ENCODE assay signal across 15 mouse cellular contexts in genomic region chr7:75516716-75517619, GRCm38 (mm10).
"Had no signal": no experiment of that assay in that cellular context is flagged by ENCODE, and none has a peak within 500 bp of the region (broad histone marks: within the 10 kb centered on the region; RNA-seq: fewer than 3 reads in every experiment).

No protein-coding gene starts in this region.

- H3K9me3 ChIP-seq: limb, embryonic 13.5 days; liver, embryonic 13.5 days; neural tube, embryonic 12.5 days had no signal

- H3K4me2 ChIP-seq: limb, embryonic 13.5 days; liver, embryonic 13.5 days; neural tube, embryonic 12.5 days had no signal

- H3K36me3 ChIP-seq: limb, embryonic 13.5 days; liver, embryonic 13.5 days; neural tube, embryonic 12.5 days had no signal

- H3K27me3 ChIP-seq: limb, embryonic 13.5 days; liver, embryonic 13.5 days; neural tube, embryonic 12.5 days had no signal

- ATAC-seq: intestine, embryonic 16.5 days; lung, postnatal 0 days had no signal

- DNase-seq: kidney, adult 8-10 months; kidney, postnatal 36 days; layer of hippocampus, adult 9-11 months; layer of hippocampus, postnatal 36 days; liver, embryonic 13.5 days; lung, adult 2 months; lung, postnatal 36 days; midbrain, embryonic 14.5 days; thymus, adult 2 months; thymus, postnatal 36 days had no signal

- H3K27ac ChIP-seq: limb, embryonic 13.5 days; liver, embryonic 13.5 days; neural tube, embryonic 12.5 days had no signal

- H3K9ac ChIP-seq: limb, embryonic 13.5 days; liver, embryonic 13.5 days; neural tube, embryonic 12.5 days had no signal

- H3K4me3 ChIP-seq: limb, embryonic 13.5 days; liver, embryonic 13.5 days; myocyte; neural tube, embryonic 12.5 days had no signal
